Mouse (Mus musculus) stomach, embryonic 16.5 days (tissue): ENCODE results near the gene Thy1. TPM values are rescaled to one million over a fixed set of nuclear protein-coding genes. Genes with fewer than 3 reads are reported as not detected.
A peak's percentile ranks its signal among the peaks of the same experiment; 100 is the strongest.

Experiments used
- ATAC-seq: fragments of 200-750 bp; cut with Nextera tagmentation; 2 replicates; pipeline ENCODE4 v1.8.0; 2017; ENCODE audit warnings: moderate number of reproducible peaks, moderate TSS enrichment; ENCODE audit not compliant: insufficient read depth, low FRiP score
- H3K27ac ChIP-seq: fragments of 300-500 bp; sonication (generic); 2 replicates; pipeline ENCODE4 v1.5.1; 2014; ENCODE audit warnings: low read length
- H3K27me3 ChIP-seq: fragments of 300-500 bp; sonication (generic); 2 replicates; pipeline ENCODE4 v1.6.1; 2014; ENCODE audit warnings: low read length, control low read depth, mixed read lengths; ENCODE audit not compliant: control insufficient read depth, insufficient read depth
- H3K36me3 ChIP-seq: fragments of 300-500 bp; sonication (generic); 2 replicates; pipeline ENCODE4 v1.6.1; 2014; ENCODE audit warnings: low read length; ENCODE audit not compliant: control insufficient read depth, insufficient read depth
- H3K4me1 ChIP-seq: fragments of 300-500 bp; sonication (generic); 2 replicates; pipeline ENCODE4 v1.6.1; 2014; ENCODE audit warnings: low read length, control low read depth, mixed read lengths; ENCODE audit not compliant: control insufficient read depth, insufficient read depth
- H3K4me2 ChIP-seq: fragments of 300-500 bp; sonication (generic); 2 replicates; pipeline ENCODE4 v1.6.1; 2014; ENCODE audit warnings: low read depth, low read length, mixed read lengths
- H3K4me3 ChIP-seq: fragments of 300-500 bp; sonication (generic); replicated peaks from 2 replicates; pipeline ENCODE4 v1.5.1; 2014; ENCODE audit warnings: mild to moderate bottlenecking, low read length
- H3K9ac ChIP-seq: fragments of 300-500 bp; sonication (generic); 2 replicates; pipeline ENCODE4 v1.6.1; 2014; ENCODE audit warnings: low read length
- H3K9me3 ChIP-seq: fragments of 300-500 bp; sonication (generic); replicated peaks from 2 replicates; pipeline ENCODE4 v1.6.1; 2016; ENCODE audit warnings: low read length, control low read depth; ENCODE audit not compliant: control insufficient read depth
- WGBS: fragments of 180-500 bp; shearing (Covaris S2); extraction: QIAGEN DNeasy Blood & Tissue Kit; methylation state at CpG from one replicate; pipeline ENCODE4 v1.1.7; 2014; 5-methylcytosine and 5-hydroxymethylcytosine counted together
- polyA plus RNA-seq: library from polyadenylated mRNA; unstranded; fragments of >200 nt; fragmentation: Nextera tagmentation; extraction: Ambion mirVana; gene quantifications from 2 replicates; pipeline ENCODE4 v1.2.1, GENCODE M21; 2015

Thy1 gene
- polyA plus RNA-seq, 1 experiment from 2014 or later, result 2.0 TPM

- peak overlapping the region; percentile 5; the same call in 1 of the 2 replicates for H3K9ac ChIP-seq
- H3K4me1 ChIP-seq, result peaks cover 23% of the 10 kb centered on the region
- H3K27me3 ChIP-seq, result no peaks in the 10 kb centered on the region
- H3K4me3 ChIP-seq, result no peak overlapping the region
- no peak overlapping the region for H3K4me2 ChIP-seq
- no peaks in the 10 kb centered on the region for H3K36me3 ChIP-seq
- WGBS, result 27% methylated on average over 8 of the region's 8 CpGs
- no peaks in the 10 kb centered on the region for H3K9me3 ChIP-seq
- H3K27ac ChIP-seq, result no peak overlapping the region
- no peak for ATAC-seq
These were observed 27.7 kb downstream of the Thy1 start for GRCm38 (mm10) chr9:44070844-44071231.

DNA sequence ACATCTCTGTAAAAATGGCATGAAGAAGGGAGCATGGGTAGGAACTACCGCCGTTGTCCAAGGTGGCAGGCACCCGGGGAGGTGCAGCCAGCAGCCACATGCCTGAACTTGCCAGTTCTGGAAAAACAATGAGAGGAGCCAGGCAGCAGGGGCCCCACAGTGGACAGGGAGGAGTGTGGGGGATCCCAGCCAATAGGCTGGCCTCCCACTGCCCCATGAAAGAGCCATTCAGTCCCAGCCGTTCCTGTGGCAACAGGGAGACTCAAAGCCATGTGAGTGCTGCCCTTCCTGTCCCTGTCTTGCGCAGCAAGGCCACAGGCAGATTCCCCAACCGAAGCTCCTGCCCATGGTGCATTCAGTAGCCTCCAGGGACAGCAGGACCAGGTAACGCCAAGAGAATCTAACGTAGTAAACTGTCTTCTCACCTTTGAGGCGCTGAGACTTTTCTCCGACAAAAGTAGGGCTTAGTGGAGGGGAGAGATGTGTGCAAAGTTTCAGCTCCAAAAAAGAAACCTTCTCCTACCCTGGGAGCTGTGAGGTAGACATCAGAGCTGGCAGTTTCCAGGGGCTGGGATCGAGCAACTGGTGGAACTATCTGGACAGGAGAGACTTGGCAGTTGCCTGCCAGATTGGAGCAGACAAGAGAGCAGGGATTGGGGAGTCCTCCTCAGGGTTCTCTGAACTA lies 28.9 kb downstream of the Thy1 start:
- Histone ChIP-seq H3K4me3 (no peak overlapping the region), H3K27ac (no peak overlapping the region), H3K9me3 (no peaks in the 10 kb centered on the region), H3K27me3 (no peaks in the 10 kb centered on the region), H3K4me1 (peaks cover 27% of the 10 kb centered on the region), H3K36me3 (no peaks in the 10 kb centered on the region), H3K4me2 (no peak overlapping the region), H3K9ac (peak overlapping the region; percentile 4)
- ATAC-seq, result no peak
- WGBS, result 43% methylated on average over 11 of the region's 11 CpGs

DNA sequence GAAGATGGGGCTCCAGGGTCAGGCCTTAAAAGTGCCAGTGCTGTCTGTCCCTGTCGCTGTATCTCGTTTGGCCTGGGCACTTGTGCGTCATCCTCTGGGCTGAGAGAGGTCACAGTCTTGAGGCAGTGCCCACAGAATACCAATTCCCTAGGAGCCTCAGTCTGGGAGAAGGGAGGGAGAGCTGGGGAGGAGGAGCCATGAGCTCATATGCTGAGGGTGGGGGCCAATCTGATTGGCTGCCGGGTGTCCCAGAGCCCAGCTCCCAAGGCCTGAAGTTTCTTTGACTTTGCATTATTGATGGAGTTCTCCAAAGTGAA lies 29.4 kb downstream of the Thy1 start:
- peak overlapping the region; percentile 4 for H3K9ac ChIP-seq
- ATAC-seq, result peak; percentile 42; the same call in 1 of the 2 replicates
- no peak overlapping the region for H3K4me2 ChIP-seq
- WGBS, result 32% methylated on average over 4 of the region's 4 CpGs
- H3K9me3 ChIP-seq, result no peaks in the 10 kb centered on the region
- H3K4me3 ChIP-seq, result no peak overlapping the region
- no peaks in the 10 kb centered on the region for H3K36me3 ChIP-seq
- H3K4me1 ChIP-seq, result peaks cover 27% of the 10 kb centered on the region
- no peak overlapping the region for H3K27ac ChIP-seq
- H3K27me3 ChIP-seq, result no peaks in the 10 kb centered on the region

GRCm38 (mm10) chr9:44073115-44073514 lies 29.9 kb downstream of the Thy1 start:
- WGBS, result 80% methylated on average over 5 of the region's 5 CpGs
- Histone ChIP-seq H3K36me3 (no peaks in the 10 kb centered on the region), H3K4me3 (no peak overlapping the region), H3K4me2 (no peak overlapping the region), H3K9ac (no peak overlapping the region), H3K27ac (no peak overlapping the region), H3K4me1 (peaks cover 27% of the 10 kb centered on the region), H3K27me3 (no peaks in the 10 kb centered on the region), H3K9me3 (no peaks in the 10 kb centered on the region)
- ATAC-seq, result no peak

- Histone ChIP-seq H3K27ac (no peak overlapping the region), H3K36me3 (no peaks in the 10 kb centered on the region), H3K4me1 (peaks cover 39% of the 10 kb centered on the region), H3K9me3 (no peaks in the 10 kb centered on the region), H3K9ac (no peak overlapping the region), H3K4me2 (no peak overlapping the region), H3K27me3 (no peaks in the 10 kb centered on the region), H3K4me3 (no peak overlapping the region)
- WGBS, result 60% methylated on average over 9 of the region's 9 CpGs
- ATAC-seq, result no peak
These were observed 31.5 kb downstream of the Thy1 start for GRCm38 (mm10) chr9:44074395-44075275.

- no peak overlapping the region for H3K4me3 ChIP-seq
- WGBS, result 81% methylated on average over 24 of the region's 24 CpGs
- H3K4me2 ChIP-seq, result no peak overlapping the region
- ATAC-seq, result no peak
- no peaks in the 10 kb centered on the region for H3K9me3 ChIP-seq
- H3K9ac ChIP-seq, result no peak overlapping the region
- no peaks in the 10 kb centered on the region for H3K27me3 ChIP-seq
- no peak overlapping the region for H3K27ac ChIP-seq
- peaks cover 43% of the 10 kb centered on the region for H3K4me1 ChIP-seq
- no peaks in the 10 kb centered on the region for H3K36me3 ChIP-seq
These were observed 32.3 kb downstream of the Thy1 start for GRCm38 (mm10) chr9:44075276-44075995.

GRCm38 (mm10) chr9:44075996-44076763 lies 33.0 kb downstream of the Thy1 start:
- H3K27ac ChIP-seq, result no peak overlapping the region
- peaks cover 42% of the 10 kb centered on the region for H3K4me1 ChIP-seq
- no peak overlapping the region for H3K4me2 ChIP-seq
- no peak for ATAC-seq
- H3K27me3 ChIP-seq, result no peaks in the 10 kb centered on the region
- H3K4me3 ChIP-seq, result no peak overlapping the region
- H3K36me3 ChIP-seq, result no peaks in the 10 kb centered on the region
- 71% methylated on average over 16 of the region's 16 CpGs for WGBS
- H3K9me3 ChIP-seq, result no peaks in the 10 kb centered on the region
- H3K9ac ChIP-seq, result no peak overlapping the region

DNA sequence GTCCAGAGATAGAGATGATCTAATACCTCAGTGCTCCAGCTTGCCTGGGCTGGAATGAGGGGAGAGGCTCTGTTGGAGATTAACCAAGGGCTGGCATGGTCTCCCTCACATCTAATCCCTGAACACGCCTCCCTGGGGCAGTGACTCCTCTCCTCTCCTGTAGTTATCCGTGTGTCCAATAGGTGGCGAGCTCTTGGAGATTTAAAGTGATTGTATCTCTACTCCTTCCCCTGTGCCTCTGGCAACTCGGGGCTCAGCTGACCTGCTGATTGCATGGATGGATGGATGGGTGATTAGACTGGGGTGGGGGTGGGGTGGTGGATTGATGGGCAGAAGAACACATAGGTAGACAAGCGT lies 33.6 kb downstream of the Thy1 start:
- no peak overlapping the region for H3K27ac ChIP-seq
- no peaks in the 10 kb centered on the region for H3K9me3 ChIP-seq
- H3K36me3 ChIP-seq, result no peaks in the 10 kb centered on the region
- H3K4me1 ChIP-seq, result peaks cover 38% of the 10 kb centered on the region
- 25% methylated on average over 5 of the region's 5 CpGs for WGBS
- no peak overlapping the region for H3K4me3 ChIP-seq
- no peak overlapping the region for H3K4me2 ChIP-seq
- no peaks in the 10 kb centered on the region for H3K27me3 ChIP-seq
- H3K9ac ChIP-seq, result no peak overlapping the region
- ATAC-seq, result 0 out of 2 replicates have a peak, but pooled peaks have one; percentile 5
